Mouse (Mus musculus): ENCODE data around the gene Efcab5. TPM values are rescaled to one million over a fixed set of nuclear protein-coding genes. Genes with fewer than 3 reads are reported as not detected.
"Not testable (repeated sequence)": the region's sequence is repeated elsewhere in the genome, so short reads cannot be mapped to it uniquely, and the experiment has no call there.

The Efcab5 gene
- total RNA-seq, 2 experiments from 2014 or later, result 0.46 to 0.54 TPM

- ATAC-seq (replicated peaks; ENCODE audit: poor library complexity), result no peak
These were observed 7.9 kb downstream of the Efcab5 start for GRCm38 (mm10) chr11:77180886-77181285.

DNA sequence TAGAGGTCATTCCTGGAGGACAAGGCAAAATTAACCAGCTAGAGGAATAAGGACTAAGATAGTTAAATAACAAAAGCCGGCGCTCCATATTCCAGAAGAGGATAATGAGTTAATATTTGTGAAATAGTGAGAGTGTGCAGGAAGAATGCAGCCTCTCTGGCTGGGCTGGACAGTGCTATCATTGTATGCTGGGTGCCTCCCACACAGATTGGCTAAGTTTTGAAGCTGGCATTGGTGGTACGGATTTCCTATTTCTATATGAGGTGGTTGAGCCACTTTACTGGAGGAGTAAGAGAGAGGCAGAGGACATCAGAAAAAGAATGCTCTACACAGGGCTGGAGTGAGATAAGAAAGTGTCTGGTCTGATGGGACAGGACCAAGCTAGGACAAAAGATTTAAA is 9.0 kb downstream of the Efcab5 start:
- ATAC-seq (replicated peaks; ENCODE audit: poor library complexity), result no peak

DNA sequence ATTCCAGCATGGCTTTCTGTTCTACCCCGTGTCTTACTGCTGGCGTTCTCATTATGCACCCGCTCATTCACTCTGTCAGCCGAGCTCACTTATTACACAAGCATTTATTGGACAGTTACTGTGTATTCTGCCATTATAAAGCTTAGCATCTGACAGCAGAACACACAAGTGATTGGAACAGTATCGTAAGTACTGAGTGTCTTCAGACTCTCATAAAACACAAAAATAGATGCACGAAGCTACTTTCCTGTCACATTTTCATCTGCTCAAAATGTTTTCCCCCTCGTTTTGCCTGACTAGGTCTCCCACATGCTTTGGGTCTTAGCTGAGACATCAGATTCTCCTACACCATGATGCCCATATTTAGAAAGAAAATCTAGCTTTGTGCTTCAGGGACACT is 14.2 kb downstream of the Efcab5 start:
- ATAC-seq (replicated peaks; ENCODE audit: poor library complexity), result no peak

GRCm38 (mm10) chr11:77173731-77174130 is 15.0 kb downstream of the Efcab5 start:
- no peak for ATAC-seq (replicated peaks; ENCODE audit: poor library complexity)

DNA sequence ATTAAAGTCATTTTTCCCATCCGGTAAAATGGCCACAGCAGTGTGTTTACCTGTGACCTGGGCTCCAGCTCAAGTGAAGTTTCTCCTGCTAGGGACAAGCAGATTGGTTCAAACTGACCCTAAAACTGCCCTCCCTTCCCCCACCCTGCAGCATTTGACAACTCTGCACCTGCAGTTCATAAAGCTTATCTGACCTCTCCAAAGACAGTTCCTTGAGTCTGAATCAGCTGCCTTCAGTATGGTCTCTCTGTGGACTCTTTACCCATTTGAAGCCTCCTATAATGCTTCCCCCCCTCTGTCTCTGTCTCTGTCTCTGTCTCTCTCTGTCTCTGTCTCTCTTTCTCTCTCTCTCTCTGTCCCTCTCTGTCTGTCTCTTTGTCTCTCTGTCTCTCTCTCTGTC is 28.0 kb downstream of the Efcab5 start:
- peak; percentile 44; the same call in 1 of the 2 replicates for ATAC-seq (replicated peaks; ENCODE audit: poor library complexity)

DNA sequence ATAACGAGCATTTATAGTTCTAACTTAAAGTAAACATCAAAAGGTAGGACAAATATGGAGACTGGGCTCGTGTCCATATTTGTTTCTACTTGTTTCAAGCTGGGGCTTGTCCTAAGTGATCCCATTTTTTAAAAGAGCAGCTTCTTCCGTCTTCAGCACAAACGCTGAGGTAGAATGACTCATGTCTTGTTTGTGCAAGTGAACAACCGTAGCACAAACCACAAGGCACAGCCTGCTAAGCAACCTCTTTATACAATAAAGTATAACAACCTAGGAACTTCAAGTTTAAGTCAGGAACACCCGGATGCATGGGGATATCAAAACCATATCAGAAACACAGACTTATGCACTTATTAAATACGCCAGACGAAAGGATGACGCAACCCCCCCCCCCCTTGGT is 28.4 kb downstream of the Efcab5 start:
- peak; percentile 68 for ATAC-seq (replicated peaks; ENCODE audit: poor library complexity)

DNA sequence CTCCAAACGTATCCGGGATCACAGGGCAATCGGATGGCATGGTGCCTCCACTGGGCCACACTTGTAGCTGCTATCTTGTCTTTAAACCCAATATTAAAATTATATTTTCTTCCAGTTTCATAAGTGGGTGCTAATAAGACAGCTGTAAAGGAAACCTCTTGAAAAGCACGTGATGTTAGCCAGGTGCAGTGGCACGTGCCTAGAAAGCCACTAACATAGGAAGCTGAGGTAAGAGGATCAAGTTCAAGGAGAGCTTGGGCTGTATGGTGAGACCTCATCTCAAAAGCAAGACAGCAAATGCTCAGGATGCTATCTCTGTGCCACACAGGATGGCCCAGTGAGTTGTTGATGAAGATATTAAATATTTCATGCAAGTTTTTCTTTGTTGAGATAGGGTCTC is 34.6 kb downstream of the Efcab5 start:
- ATAC-seq (replicated peaks; ENCODE audit: poor library complexity), result no peak

- ATAC-seq (replicated peaks; ENCODE audit: poor library complexity), result no peak
These were observed 38.0 kb downstream of the Efcab5 start for GRCm38 (mm10) chr11:77150806-77151205.

- ATAC-seq (replicated peaks; ENCODE audit: poor library complexity), result not testable (repeated sequence)
These were observed 38.8 kb downstream of the Efcab5 start for GRCm38 (mm10) chr11:77149783-77150630.

DNA sequence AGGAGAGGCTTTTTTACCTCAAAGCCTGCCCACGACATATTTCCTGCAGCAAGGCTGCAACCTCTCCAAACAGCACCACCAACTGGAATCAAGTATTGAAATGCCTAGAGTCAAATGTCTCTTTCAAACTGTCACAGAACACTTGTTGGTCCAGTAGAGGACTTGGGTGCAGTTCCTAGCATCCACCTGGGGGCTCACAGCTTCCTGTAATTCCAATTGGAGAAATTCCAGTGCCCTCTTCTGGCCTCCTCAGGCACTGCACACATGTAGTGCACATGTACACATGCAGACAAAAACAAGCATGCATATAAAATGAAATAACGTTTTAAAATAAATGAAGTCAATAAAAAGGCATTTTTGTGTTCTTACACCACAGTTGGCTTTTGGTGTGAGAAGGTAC is 40.0 kb downstream of the Efcab5 start:
- no peak for ATAC-seq (replicated peaks; ENCODE audit: poor library complexity)

- ATAC-seq (replicated peaks; ENCODE audit: poor library complexity), result no peak
These were observed 41.0 kb downstream of the Efcab5 start for GRCm38 (mm10) chr11:77147753-77148152.

- no peak for ATAC-seq (replicated peaks; ENCODE audit: poor library complexity)
These were observed 43.3 kb downstream of the Efcab5 start for GRCm38 (mm10) chr11:77145423-77145822.

DNA sequence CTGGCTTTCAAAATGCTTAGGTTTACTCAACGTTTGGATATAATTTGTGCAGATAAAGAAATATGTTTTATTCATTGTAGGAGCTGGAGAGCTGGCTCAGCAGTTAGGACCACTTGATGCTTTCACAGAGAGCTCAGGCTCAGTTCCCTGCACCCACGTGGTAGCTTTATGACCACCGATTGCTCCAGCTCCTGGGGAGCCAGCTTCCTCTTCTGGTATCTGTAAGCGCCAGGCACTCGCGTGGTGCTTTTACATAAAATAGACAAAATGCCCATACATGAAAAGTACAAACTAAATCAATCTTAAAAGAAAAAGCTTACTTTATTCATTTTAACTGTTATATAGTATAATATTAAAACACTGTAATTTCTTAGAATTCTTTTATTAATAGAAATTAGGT is 46.8 kb downstream of the Efcab5 start:
- peak; percentile 90 for ATAC-seq (replicated peaks; ENCODE audit: poor library complexity)

GRCm38 (mm10) chr11:77139976-77140375 is 48.8 kb downstream of the Efcab5 start:
- no peak for ATAC-seq (replicated peaks; ENCODE audit: poor library complexity)

DNA sequence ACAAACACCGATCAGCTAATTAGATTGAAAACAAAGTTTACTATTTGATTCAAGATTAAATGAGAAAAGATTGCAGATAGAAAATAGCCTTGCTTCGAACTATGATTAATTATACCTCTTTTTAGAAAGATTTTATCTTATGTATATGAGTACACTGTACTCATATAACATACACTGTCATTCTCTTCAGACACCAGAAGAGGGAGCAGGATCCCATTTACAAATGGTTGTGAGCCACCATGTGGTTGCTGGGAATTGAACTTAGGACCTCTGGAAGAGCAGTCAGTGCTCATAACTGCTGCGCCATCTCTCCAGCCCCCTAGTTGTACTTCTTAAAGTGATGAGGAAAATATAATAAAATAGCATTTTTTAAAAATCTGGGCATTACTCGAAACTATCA is 55.3 kb downstream of the Efcab5 start:
- ATAC-seq (replicated peaks; ENCODE audit: poor library complexity), result no peak

DNA sequence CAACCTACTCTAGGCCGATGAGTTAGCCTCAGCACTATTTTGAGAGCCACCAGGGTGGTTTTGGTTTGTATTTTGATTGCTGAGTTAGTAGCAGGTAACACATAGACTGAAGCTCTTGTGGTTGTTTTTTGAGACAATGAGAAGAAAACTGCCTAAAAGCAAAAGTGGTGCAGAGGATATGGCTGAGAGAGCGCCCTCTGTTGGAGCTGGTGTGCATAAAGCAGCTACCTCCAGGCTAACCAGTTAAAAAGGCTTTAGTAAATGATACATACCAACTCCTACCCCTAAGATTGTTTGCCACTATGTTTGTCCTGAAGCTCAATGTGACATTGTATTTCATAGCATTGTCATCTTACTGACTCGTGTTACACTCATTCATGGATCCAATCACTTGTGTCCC is 56.2 kb downstream of the Efcab5 start:
- ATAC-seq (replicated peaks; ENCODE audit: poor library complexity), result peak; percentile 55; the same call in 1 of the 2 replicates

GRCm38 (mm10) chr11:77128562-77128961 is 60.2 kb downstream of the Efcab5 start:
- no peak for ATAC-seq (replicated peaks; ENCODE audit: poor library complexity)

GRCm38 (mm10) chr11:77111141-77111540 is 77.6 kb downstream of the Efcab5 start:
- no peak for ATAC-seq (replicated peaks; ENCODE audit: poor library complexity)

GRCm38 (mm10) chr11:77108442-77108841 is 80.3 kb downstream of the Efcab5 start:
- no peak for ATAC-seq (replicated peaks; ENCODE audit: poor library complexity)

DNA sequence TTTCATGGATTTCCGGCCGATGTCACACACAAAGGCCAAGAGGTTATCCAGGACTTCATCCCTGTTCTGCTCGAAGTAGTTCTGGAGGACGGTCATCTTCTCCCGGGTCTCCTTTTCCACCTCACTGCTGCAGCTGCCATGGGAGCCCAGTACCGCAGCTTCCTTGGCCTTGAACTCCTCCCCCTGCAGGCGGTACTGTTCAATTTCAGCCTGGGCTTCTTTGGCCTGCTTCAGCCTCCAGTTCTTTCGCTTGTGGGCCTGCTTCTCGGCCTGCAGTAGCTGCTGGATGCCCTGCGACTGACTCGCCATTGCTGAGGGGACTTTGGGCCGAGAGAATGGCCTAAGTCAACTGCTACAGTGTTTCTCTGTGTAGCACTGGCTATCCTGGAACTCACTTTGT is 80.9 kb downstream of the Efcab5 start:
- not testable (repeated sequence) for ATAC-seq (replicated peaks; ENCODE audit: poor library complexity)

GRCm38 (mm10) chr11:77106961-77107360 is 81.8 kb downstream of the Efcab5 start:
- ATAC-seq (replicated peaks; ENCODE audit: poor library complexity), result no peak

GRCm38 (mm10) chr11:77100137-77100937 is 88.4 kb downstream of the Efcab5 start:
- peak; percentile 77 for ATAC-seq (replicated peaks; ENCODE audit: poor library complexity)

Measured in megakaryocyte progenitor cell, adult 5-6 weeks (primary cell).